In genomic region chr3:100074406-100074805, GRCm38 (mm10) we compare ENCODE assay signal across 16 mouse cellular contexts.
"Had no signal": no experiment of that assay in that cellular context is flagged by ENCODE, and none has a peak within 500 bp of the region (broad histone marks: within the 10 kb centered on the region; RNA-seq: fewer than 3 reads in every experiment).

No protein-coding gene starts in this region.

- H3K4me1 ChIP-seq: kidney, embryonic 15.5 days; limb, embryonic 15.5 days; liver, embryonic 12.5 days; midbrain, embryonic 15.5 days; neural tube, embryonic 12.5 days had no signal

- H3K27ac ChIP-seq: kidney, embryonic 15.5 days; layer of hippocampus, adult 2 months; limb, embryonic 15.5 days; liver, embryonic 12.5 days; midbrain, embryonic 15.5 days; neural tube, embryonic 12.5 days had no signal

- H3K4me3 ChIP-seq: kidney, embryonic 15.5 days; layer of hippocampus, adult 2 months; limb, embryonic 15.5 days; liver, embryonic 12.5 days; midbrain, embryonic 15.5 days; neural tube, embryonic 12.5 days had no signal

- H3K9me3 ChIP-seq: kidney, embryonic 15.5 days; limb, embryonic 15.5 days; liver, embryonic 12.5 days; midbrain, embryonic 15.5 days; neural tube, embryonic 12.5 days had no signal

- DNase-seq: kidney, postnatal 4 days; lung, embryonic 14.5 days; lung, postnatal 10 days; lung, postnatal 4 days; retina, postnatal 1 day; right cerebral cortex, postnatal 4 days; spleen, adult 18-20 months; thymus, adult 18-20 months; thymus, postnatal 14 days had no signal

- H3K4me2 ChIP-seq: kidney, embryonic 15.5 days; limb, embryonic 15.5 days; liver, embryonic 12.5 days; lung, embryonic 14.5 days; midbrain, embryonic 11.5 days; midbrain, embryonic 15.5 days; neural tube, embryonic 12.5 days had no signal

- ATAC-seq: liver, embryonic 12.5 days; midbrain, embryonic 15.5 days had no signal

- H3K27me3 ChIP-seq: kidney, embryonic 15.5 days; limb, embryonic 15.5 days; liver, embryonic 12.5 days; midbrain, embryonic 15.5 days; neural tube, embryonic 12.5 days had no signal

- H3K9ac ChIP-seq: kidney, embryonic 15.5 days; limb, embryonic 15.5 days; liver, embryonic 12.5 days; lung, embryonic 14.5 days; midbrain, embryonic 15.5 days; neural tube, embryonic 12.5 days had no signal

- H3K36me3 ChIP-seq: kidney, embryonic 15.5 days; limb, embryonic 15.5 days; liver, embryonic 12.5 days; midbrain, embryonic 15.5 days; neural tube, embryonic 12.5 days had no signal
